Mouse (Mus musculus): ENCODE results near the gene Stk24. TPM values are rescaled to one million over a fixed set of nuclear protein-coding genes. Genes with fewer than 3 reads are reported as not detected.

Gene Stk24
- polyA plus RNA-seq, 1 experiment, result 29.8 TPM

DNA sequence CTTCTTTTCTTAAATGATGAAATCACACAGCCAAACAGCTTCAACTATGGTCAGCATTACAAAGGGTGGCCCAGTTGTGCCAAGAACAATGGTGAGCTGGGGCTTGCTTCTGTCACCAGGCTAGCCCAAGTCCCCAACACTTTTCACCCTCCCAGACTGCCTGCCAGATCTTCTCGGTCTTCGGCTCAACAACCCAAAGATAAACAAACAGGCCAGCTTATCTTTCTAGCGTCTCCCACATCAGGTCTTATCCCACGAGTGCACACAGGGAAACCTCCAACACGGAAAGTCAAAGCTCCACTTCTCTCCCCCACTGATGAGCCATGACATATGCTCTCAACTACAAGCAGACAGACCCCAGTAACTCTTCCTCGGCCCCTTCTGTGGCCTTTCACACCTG lies 24.1 kb downstream of the Stk24 start:
- Histone ChIP-seq H3K4me3 (ENCODE audit: insufficient read depth, poor library complexity, severe bottlenecking) (no peak overlapping the region), H3K79me3 (ENCODE audit: low read depth) (peaks cover 97% of the 10 kb centered on the region), H3ac (ENCODE audit: control insufficient read depth, insufficient read length, low read depth) (no peak overlapping the region), H3K79me2 (ENCODE audit: control insufficient read depth, insufficient read depth) (peaks cover 100% of the 10 kb centered on the region), H3K27me3 (ENCODE audit: control insufficient read depth, insufficient read depth, insufficient read length) (no peaks in the 10 kb centered on the region), H3K36me3 (ENCODE audit: control insufficient read depth, insufficient read depth) (peaks cover 20% of the 10 kb centered on the region)
- no peak for TF ChIP-seq MAX (IDR thresholded peaks at IDR 0.05)
- no peak for TF ChIP-seq MYOD1 (IDR thresholded peaks at IDR 0.05; ENCODE audit: control insufficient read depth, insufficient read length, low read depth)
- TF ChIP-seq CTCF (IDR thresholded peaks at IDR 0.05; ENCODE audit: control insufficient read depth, insufficient read depth, insufficient read length), result no peak
- TF ChIP-seq USF1 (IDR thresholded peaks at IDR 0.05; ENCODE audit: low read depth), result no peak
- no peak for TF ChIP-seq CEBPB (IDR thresholded peaks at IDR 0.05; ENCODE audit: low read depth)
- TF ChIP-seq MYOG (IDR thresholded peaks at IDR 0.05; ENCODE audit: control insufficient read depth, extremely low read depth, insufficient read length), result no peak
- no peak for TF ChIP-seq FOSL1 (IDR thresholded peaks at IDR 0.05; ENCODE audit: insufficient read depth, low read length, poor library complexity, severe bottlenecking)

GRCm38 (mm10) chr14:121353648-121354377 lies 26.0 kb downstream of the Stk24 start:
- Histone ChIP-seq H3K27me3 (ENCODE audit: control insufficient read depth, insufficient read depth, insufficient read length) (no peaks in the 10 kb centered on the region), H3K79me2 (ENCODE audit: control insufficient read depth, insufficient read depth) (peaks cover 100% of the 10 kb centered on the region), H3K79me3 (ENCODE audit: low read depth) (peaks cover 95% of the 10 kb centered on the region), H3ac (ENCODE audit: control insufficient read depth, insufficient read length, low read depth) (no peak overlapping the region), H3K36me3 (ENCODE audit: control insufficient read depth, insufficient read depth) (peaks cover 11% of the 10 kb centered on the region), H3K4me3 (ENCODE audit: insufficient read depth, poor library complexity, severe bottlenecking) (no peak overlapping the region)
- TF ChIP-seq MYOG (IDR thresholded peaks at IDR 0.05; ENCODE audit: control insufficient read depth, extremely low read depth, insufficient read length) (no peak), CEBPB (IDR thresholded peaks at IDR 0.05; ENCODE audit: low read depth) (no peak), MYOD1 (IDR thresholded peaks at IDR 0.05; ENCODE audit: control insufficient read depth, insufficient read length, low read depth) (no peak), FOSL1 (IDR thresholded peaks at IDR 0.05; ENCODE audit: insufficient read depth, low read length, poor library complexity, severe bottlenecking) (no peak), CTCF (IDR thresholded peaks at IDR 0.05; ENCODE audit: control insufficient read depth, insufficient read depth, insufficient read length) (no peak), MAX (IDR thresholded peaks at IDR 0.05) (no peak), USF1 (IDR thresholded peaks at IDR 0.05; ENCODE audit: low read depth) (no peak)

- Histone ChIP-seq H3K79me3 (ENCODE audit: low read depth) (peaks cover 95% of the 10 kb centered on the region), H3K79me2 (ENCODE audit: control insufficient read depth, insufficient read depth) (peaks cover 100% of the 10 kb centered on the region), H3K36me3 (ENCODE audit: control insufficient read depth, insufficient read depth) (peaks cover 11% of the 10 kb centered on the region), H3ac (ENCODE audit: control insufficient read depth, insufficient read length, low read depth) (no peak overlapping the region), H3K4me3 (ENCODE audit: insufficient read depth, poor library complexity, severe bottlenecking) (no peak overlapping the region), H3K27me3 (ENCODE audit: control insufficient read depth, insufficient read depth, insufficient read length) (no peaks in the 10 kb centered on the region)
- TF ChIP-seq MYOG (IDR thresholded peaks at IDR 0.05; ENCODE audit: control insufficient read depth, extremely low read depth, insufficient read length), result no peak
- no peak for TF ChIP-seq USF1 (IDR thresholded peaks at IDR 0.05; ENCODE audit: low read depth)
- no peak for TF ChIP-seq MAX (IDR thresholded peaks at IDR 0.05)
- TF ChIP-seq MYOD1 (IDR thresholded peaks at IDR 0.05; ENCODE audit: control insufficient read depth, insufficient read length, low read depth), result no peak
- TF ChIP-seq CEBPB (IDR thresholded peaks at IDR 0.05; ENCODE audit: low read depth), result no peak
- TF ChIP-seq CTCF (IDR thresholded peaks at IDR 0.05; ENCODE audit: control insufficient read depth, insufficient read depth, insufficient read length), result no peak
- no peak for TF ChIP-seq FOSL1 (IDR thresholded peaks at IDR 0.05; ENCODE audit: insufficient read depth, low read length, poor library complexity, severe bottlenecking)
Measured at GRCm38 (mm10) chr14:121352744-121353143, 27.1 kb downstream of the Stk24 start.

DNA sequence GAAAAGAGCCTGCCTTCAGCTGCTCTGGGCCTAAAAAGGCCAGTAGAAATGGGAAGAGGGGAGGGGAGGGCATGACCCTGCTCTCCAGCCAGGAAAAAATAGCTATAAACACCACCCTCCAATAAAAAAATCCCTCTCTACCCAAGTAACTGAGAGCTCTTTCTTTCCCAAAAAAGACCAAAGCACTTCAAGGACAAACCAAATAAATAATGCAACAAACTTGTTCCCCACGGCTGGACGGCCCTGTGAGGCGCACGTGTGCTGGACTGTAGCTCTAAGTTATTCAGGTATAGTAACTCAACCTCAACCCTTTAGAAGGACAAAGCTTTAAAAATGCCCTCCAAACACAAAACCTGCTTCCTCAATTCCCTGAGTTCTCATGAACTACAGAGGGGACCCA lies 28.1 kb downstream of the Stk24 start:
- peaks cover 11% of the 10 kb centered on the region for H3K36me3 ChIP-seq (ENCODE audit: control insufficient read depth, insufficient read depth)
- peaks cover 100% of the 10 kb centered on the region for H3K79me2 ChIP-seq (ENCODE audit: control insufficient read depth, insufficient read depth)
- TF ChIP-seq CEBPB (IDR thresholded peaks at IDR 0.05; ENCODE audit: low read depth), result no peak
- no peak for TF ChIP-seq CTCF (IDR thresholded peaks at IDR 0.05; ENCODE audit: control insufficient read depth, insufficient read depth, insufficient read length)
- no peak for TF ChIP-seq MYOD1 (IDR thresholded peaks at IDR 0.05; ENCODE audit: control insufficient read depth, insufficient read length, low read depth)
- TF ChIP-seq USF1 (IDR thresholded peaks at IDR 0.05; ENCODE audit: low read depth), result no peak
- no peak for TF ChIP-seq FOSL1 (IDR thresholded peaks at IDR 0.05; ENCODE audit: insufficient read depth, low read length, poor library complexity, severe bottlenecking)
- no peak for TF ChIP-seq MAX (IDR thresholded peaks at IDR 0.05)
- no peaks in the 10 kb centered on the region for H3K27me3 ChIP-seq (ENCODE audit: control insufficient read depth, insufficient read depth, insufficient read length)
- H3ac ChIP-seq (ENCODE audit: control insufficient read depth, insufficient read length, low read depth), result no peak overlapping the region
- no peak overlapping the region for H3K4me3 ChIP-seq (ENCODE audit: insufficient read depth, poor library complexity, severe bottlenecking)
- H3K79me3 ChIP-seq (ENCODE audit: low read depth), result peaks cover 95% of the 10 kb centered on the region

GRCm38 (mm10) chr14:121350011-121350410 lies 29.8 kb downstream of the Stk24 start:
- Histone ChIP-seq H3K79me3 (ENCODE audit: low read depth) (peaks cover 96% of the 10 kb centered on the region), H3K27me3 (ENCODE audit: control insufficient read depth, insufficient read depth, insufficient read length) (no peaks in the 10 kb centered on the region), H3K79me2 (ENCODE audit: control insufficient read depth, insufficient read depth) (peaks cover 100% of the 10 kb centered on the region), H3K4me3 (ENCODE audit: insufficient read depth, poor library complexity, severe bottlenecking) (no peak overlapping the region), H3ac (ENCODE audit: control insufficient read depth, insufficient read length, low read depth) (no peak overlapping the region), H3K36me3 (ENCODE audit: control insufficient read depth, insufficient read depth) (peaks cover 11% of the 10 kb centered on the region)
- TF ChIP-seq CTCF (IDR thresholded peaks at IDR 0.05; ENCODE audit: control insufficient read depth, insufficient read depth, insufficient read length), result no peak
- TF ChIP-seq CEBPB (IDR thresholded peaks at IDR 0.05; ENCODE audit: low read depth), result no peak
- no peak for TF ChIP-seq MYOD1 (IDR thresholded peaks at IDR 0.05; ENCODE audit: control insufficient read depth, insufficient read length, low read depth)
- no peak for TF ChIP-seq USF1 (IDR thresholded peaks at IDR 0.05; ENCODE audit: low read depth)
- TF ChIP-seq MYOG (IDR thresholded peaks at IDR 0.05; ENCODE audit: control insufficient read depth, extremely low read depth, insufficient read length), result no peak
- no peak for TF ChIP-seq MAX (IDR thresholded peaks at IDR 0.05)
- TF ChIP-seq FOSL1 (IDR thresholded peaks at IDR 0.05; ENCODE audit: insufficient read depth, low read length, poor library complexity, severe bottlenecking), result no peak

Data from C2C12 (cell line).